Mouse (Mus musculus): ENCODE measurements around the gene Nfxl1. TPM values are rescaled to one million over a fixed set of nuclear protein-coding genes. Genes with fewer than 3 reads are reported as not detected.
"Not testable (repeated sequence)": the region's sequence is repeated elsewhere in the genome, so short reads cannot be mapped to it uniquely, and the experiment has no call there.

The Nfxl1 gene
- 13.4 and 28.5 TPM in 2 replicates for total RNA-seq (2017)

GRCm38 (mm10) chr5:72559544-72560049 is at the start of gene Nfxl1:
Gene Nfxl1 (minus strand): TSS chr5:72559684.
- peak; percentile 94 for ATAC-seq (replicated peaks; ENCODE audit: low read depth, poor library complexity, severe bottlenecking)

GRCm38 (mm10) chr5:72603138-72603537 is 43.7 kb upstream of the Nfxl1 start:
- ATAC-seq (replicated peaks; ENCODE audit: low read depth, poor library complexity, severe bottlenecking), result no peak

GRCm38 (mm10) chr5:72601006-72601405 is 41.5 kb upstream of the Nfxl1 start:
- peak; percentile 85 for ATAC-seq (replicated peaks; ENCODE audit: low read depth, poor library complexity, severe bottlenecking)

- peak; percentile 54 for ATAC-seq (replicated peaks; ENCODE audit: low read depth, poor library complexity, severe bottlenecking)
These were observed 27.8 kb upstream of the Nfxl1 start, which contains the start of gene Gm5868 for GRCm38 (mm10) chr5:72587192-72587681. Gene Gm5868 (minus strand): TSS chr5:72587551.

- peak; percentile 20 for ATAC-seq (replicated peaks; ENCODE audit: low read depth, poor library complexity, severe bottlenecking)
These were observed 27.2 kb upstream of the Nfxl1 start for GRCm38 (mm10) chr5:72586667-72587191.

GRCm38 (mm10) chr5:72586122-72586521 is 26.6 kb upstream of the Nfxl1 start:
- ATAC-seq (replicated peaks; ENCODE audit: low read depth, poor library complexity, severe bottlenecking), result peak; percentile 64

- peak; percentile 37 for ATAC-seq (replicated peaks; ENCODE audit: low read depth, poor library complexity, severe bottlenecking)
These were observed 21.5 kb upstream of the Nfxl1 start, which contains the start of gene Zar1 for GRCm38 (mm10) chr5:72580970-72581332. Gene Zar1 (minus strand): TSS chr5:72581254.

GRCm38 (mm10) chr5:72580088-72580969 is 20.8 kb upstream of the Nfxl1 start:
- peak; percentile 43 for ATAC-seq (replicated peaks; ENCODE audit: low read depth, poor library complexity, severe bottlenecking)

GRCm38 (mm10) chr5:72579599-72579998 is 20.1 kb upstream of the Nfxl1 start:
- ATAC-seq (replicated peaks; ENCODE audit: low read depth, poor library complexity, severe bottlenecking), result not testable (repeated sequence)

GRCm38 (mm10) chr5:72565621-72566020 is 6.1 kb upstream of the Nfxl1 start:
- ATAC-seq (replicated peaks; ENCODE audit: low read depth, poor library complexity, severe bottlenecking), result no peak

- ATAC-seq (replicated peaks; ENCODE audit: low read depth, poor library complexity, severe bottlenecking), result not testable (repeated sequence)
These were observed 3.7 kb upstream of the Nfxl1 start for GRCm38 (mm10) chr5:72563183-72563582.

- ATAC-seq (replicated peaks; ENCODE audit: low read depth, poor library complexity, severe bottlenecking), result no peak
These were observed 1.6 kb upstream of the Nfxl1 start for GRCm38 (mm10) chr5:72560976-72561628.

- ATAC-seq (replicated peaks; ENCODE audit: low read depth, poor library complexity, severe bottlenecking), result peak; percentile 52
These were observed 563 bp downstream of the Nfxl1 start for GRCm38 (mm10) chr5:72558716-72559526.

GRCm38 (mm10) chr5:72556245-72556644 is 3.2 kb downstream of the Nfxl1 start:
- ATAC-seq (replicated peaks; ENCODE audit: low read depth, poor library complexity, severe bottlenecking), result no peak

GRCm38 (mm10) chr5:72551209-72551608 is 8.3 kb downstream of the Nfxl1 start:
- no peak for ATAC-seq (replicated peaks; ENCODE audit: low read depth, poor library complexity, severe bottlenecking)

- no peak for ATAC-seq (replicated peaks; ENCODE audit: low read depth, poor library complexity, severe bottlenecking)
These were observed 30.6 kb downstream of the Nfxl1 start for GRCm38 (mm10) chr5:72528896-72529295.

GRCm38 (mm10) chr5:72513808-72514207 is 45.7 kb downstream of the Nfxl1 start:
- ATAC-seq (replicated peaks; ENCODE audit: low read depth, poor library complexity, severe bottlenecking), result no peak

GRCm38 (mm10) chr5:72505740-72506139 is 53.7 kb downstream of the Nfxl1 start:
- peak; percentile 51; the same call in 1 of the 2 replicates for ATAC-seq (replicated peaks; ENCODE audit: low read depth, poor library complexity, severe bottlenecking)

Data from common myeloid progenitor, adult 5-6 weeks (primary cell).